Mouse (Mus musculus) urinary bladder, postnatal 25 days (tissue): ENCODE data around the gene 3830417A13Rik.

Experiments used
- DNase-seq: peaks from one replicate; pipeline ENCODE4 v3.0.0; 2022; ENCODE audit warnings: low spot score

3830417A13Rik gene

GRCm38 (mm10) chrX:64173248-64173647 is at the start of gene 3830417A13Rik:
Gene 3830417A13Rik, plus strand, starts transcription at chrX:64173548.
- no peak for DNase-seq

GRCm38 (mm10) chrX:64152098-64152497 is 21.2 kb upstream of the 3830417A13Rik start, which contains the start of gene Gm6760:
Gene Gm6760, minus strand, starts transcription at chrX:64152198.
- no peak for DNase-seq

GRCm38 (mm10) chrX:64181246-64181645 is 7.9 kb downstream of the 3830417A13Rik start:
- no peak for DNase-seq
